Mouse (Mus musculus) forebrain, embryonic 15.5 days (tissue): Measurements from ENCODE around the gene Slc24a3. TPM values are rescaled to one million over a fixed set of nuclear protein-coding genes. Genes with fewer than 3 reads are reported as not detected.
A peak's percentile ranks its signal among the peaks of the same experiment; 100 is the strongest.

Experiments
- ATAC-seq: fragments of 200-750 bp; cut with Nextera tagmentation; replicated peaks from 2 replicates; pipeline ENCODE4 v1.8.0; 2017; ENCODE audit warnings: mild to moderate bottlenecking, moderate TSS enrichment, moderate library complexity
- H3K27ac ChIP-seq: fragments of 300-500 bp; sonication (generic); replicated peaks from 2 replicates; pipeline ENCODE4 v1.5.1; 2015; ENCODE audit warnings: mild to moderate bottlenecking, inconsistent platforms
- H3K27me3 ChIP-seq: fragments of 300-500 bp; sonication (generic); 2 replicates; pipeline ENCODE4 v1.6.1; 2015; ENCODE audit warnings: inconsistent platforms
- H3K36me3 ChIP-seq: fragments of 300-500 bp; sonication (generic); 2 replicates; pipeline ENCODE4 v1.6.1; 2015; ENCODE audit warnings: mild to moderate bottlenecking, inconsistent platforms
- H3K4me1 ChIP-seq: fragments of 300-500 bp; sonication (generic); 2 replicates; pipeline ENCODE4 v1.6.1; 2015; ENCODE audit warnings: inconsistent platforms
- H3K4me2 ChIP-seq: fragments of 300-500 bp; sonication (generic); replicated peaks from 2 replicates; pipeline ENCODE4 v1.6.1; 2015; ENCODE audit warnings: mild to moderate bottlenecking, inconsistent platforms
- H3K4me3 ChIP-seq: fragments of 300-500 bp; sonication (generic); 2 replicates; pipeline ENCODE4 v1.5.1; 2015; ENCODE audit warnings: mild to moderate bottlenecking, inconsistent platforms
- H3K9ac ChIP-seq: fragments of 300-500 bp; sonication (generic); replicated peaks from 2 replicates; pipeline ENCODE4 v1.6.1; 2015; ENCODE audit warnings: mild to moderate bottlenecking, inconsistent platforms
- H3K9me3 ChIP-seq: fragments of 300-500 bp; sonication (generic); 2 replicates; pipeline ENCODE4 v1.6.1; 2016; ENCODE audit warnings: inconsistent platforms
- WGBS: fragments of 180-500 bp; shearing (Covaris S2); methylation state at CpG from one replicate; pipeline ENCODE4 v1.1.7; 2015; ENCODE audit warnings: mixed read lengths; 5-methylcytosine and 5-hydroxymethylcytosine counted together
- polyA plus RNA-seq: library from polyadenylated mRNA; unstranded; fragments of >200 nt; fragmentation: Nextera tagmentation; extraction: Ambion mirVana; gene quantifications from 2 replicates; pipeline ENCODE4 v1.2.1, GENCODE M21; 2015

Slc24a3 gene
- 5.5 and 5.9 TPM in 2 replicates for polyA plus RNA-seq

GRCm38 (mm10) chr2:145167664-145168360 lies at the start of gene Slc24a3:
TSS of gene Slc24a3 (plus strand) at chr2:145167754.
- peak; percentile 90 for ATAC-seq
- no peaks in the 10 kb centered on the region for H3K27me3 ChIP-seq
- H3K4me2 ChIP-seq: peak within 1 kb of the TSS; percentile 78
- H3K9me3 ChIP-seq: no peaks in the 10 kb centered on the region
- no peaks in the 10 kb centered on the region for H3K36me3 ChIP-seq
- peak within 1 kb of the TSS; percentile 89 for H3K27ac ChIP-seq
- peak within 1 kb of the TSS; percentile 58 for H3K4me3 ChIP-seq
- WGBS: under 1% methylated on average over 54 of the region's 100 CpGs
- H3K4me1 ChIP-seq: peaks cover 12% of the 10 kb centered on the region
- H3K9ac ChIP-seq: peak within 1 kb of the TSS; percentile 70

- no peak for ATAC-seq
- WGBS: 87% methylated on average over 5 of the region's 5 CpGs
- no peaks in the 10 kb centered on the region for H3K4me1 ChIP-seq
- H3K4me2 ChIP-seq: no peak overlapping the region
- no peak overlapping the region for H3K9ac ChIP-seq
- no peak overlapping the region for H3K27ac ChIP-seq
- H3K4me3 ChIP-seq: no peak overlapping the region
- no peaks in the 10 kb centered on the region for H3K27me3 ChIP-seq
- H3K9me3 ChIP-seq: no peaks in the 10 kb centered on the region
- H3K36me3 ChIP-seq: no peaks in the 10 kb centered on the region
Measured at GRCm38 (mm10) chr2:145117762-145118161, 49.8 kb upstream of the Slc24a3 start.

- Histone ChIP-seq H3K36me3 (no peaks in the 10 kb centered on the region), H3K27ac (no peak overlapping the region), H3K27me3 (no peaks in the 10 kb centered on the region), H3K4me3 (no peak overlapping the region), H3K4me1 (no peaks in the 10 kb centered on the region), H3K9ac (no peak overlapping the region), H3K4me2 (no peak overlapping the region), H3K9me3 (no peaks in the 10 kb centered on the region)
- ATAC-seq: no peak
- WGBS: 94% methylated on average over 3 of the region's 3 CpGs
Measured at GRCm38 (mm10) chr2:145127747-145128146, 39.8 kb upstream of the Slc24a3 start.

GRCm38 (mm10) chr2:145136625-145137291 lies 30.8 kb upstream of the Slc24a3 start:
- Histone ChIP-seq H3K27me3 (no peaks in the 10 kb centered on the region), H3K4me3 (no peak overlapping the region), H3K36me3 (no peaks in the 10 kb centered on the region), H3K27ac (no peak overlapping the region), H3K9me3 (no peaks in the 10 kb centered on the region), H3K4me2 (no peak overlapping the region), H3K4me1 (no peaks in the 10 kb centered on the region), H3K9ac (no peak overlapping the region)
- ATAC-seq: no peak
- WGBS: 66% methylated on average over 4 of the region's 4 CpGs

- ATAC-seq: no peak
- Histone ChIP-seq H3K9me3 (no peaks in the 10 kb centered on the region), H3K27ac (no peak overlapping the region), H3K4me1 (no peaks in the 10 kb centered on the region), H3K27me3 (no peaks in the 10 kb centered on the region), H3K4me3 (no peak overlapping the region), H3K36me3 (no peaks in the 10 kb centered on the region), H3K4me2 (no peak overlapping the region), H3K9ac (no peak overlapping the region)
- WGBS: 85% methylated on average over 1 of the region's 1 CpGs
Measured at GRCm38 (mm10) chr2:145150407-145150806, 17.1 kb upstream of the Slc24a3 start.

GRCm38 (mm10) chr2:145150821-145151220 lies 16.7 kb upstream of the Slc24a3 start:
- Histone ChIP-seq H3K36me3 (no peaks in the 10 kb centered on the region), H3K9me3 (no peaks in the 10 kb centered on the region), H3K4me3 (no peak overlapping the region), H3K4me2 (no peak overlapping the region), H3K4me1 (no peaks in the 10 kb centered on the region), H3K27ac (no peak overlapping the region), H3K27me3 (no peaks in the 10 kb centered on the region), H3K9ac (no peak overlapping the region)
- 77% methylated on average over 3 of the region's 3 CpGs for WGBS
- no peak for ATAC-seq

GRCm38 (mm10) chr2:145152281-145152680 lies 15.3 kb upstream of the Slc24a3 start:
- Histone ChIP-seq H3K9me3 (no peaks in the 10 kb centered on the region), H3K9ac (no peak overlapping the region), H3K27me3 (no peaks in the 10 kb centered on the region), H3K4me2 (no peak overlapping the region), H3K4me1 (no peaks in the 10 kb centered on the region), H3K36me3 (no peaks in the 10 kb centered on the region), H3K27ac (no peak overlapping the region), H3K4me3 (no peak overlapping the region)
- 69% methylated on average over 1 of the region's 1 CpGs for WGBS
- ATAC-seq: no peak

- Histone ChIP-seq H3K27me3 (no peaks in the 10 kb centered on the region), H3K36me3 (no peaks in the 10 kb centered on the region), H3K4me2 (no peak overlapping the region), H3K4me3 (no peak overlapping the region), H3K9me3 (no peaks in the 10 kb centered on the region), H3K27ac (no peak overlapping the region), H3K9ac (no peak overlapping the region), H3K4me1 (no peaks in the 10 kb centered on the region)
- ATAC-seq: no peak
- WGBS: 81% methylated on average over 1 of the region's 1 CpGs
Measured at GRCm38 (mm10) chr2:145158972-145159371, 8.6 kb upstream of the Slc24a3 start.

- no peak overlapping the region for H3K4me2 ChIP-seq
- ATAC-seq: peak; percentile 83
- WGBS: 27% methylated on average over 12 of the region's 12 CpGs
- no peak overlapping the region for H3K27ac ChIP-seq
- H3K9me3 ChIP-seq: no peaks in the 10 kb centered on the region
- H3K4me1 ChIP-seq: no peaks in the 10 kb centered on the region
- no peak overlapping the region for H3K9ac ChIP-seq
- H3K4me3 ChIP-seq: no peak overlapping the region
- H3K27me3 ChIP-seq: no peaks in the 10 kb centered on the region
- H3K36me3 ChIP-seq: no peaks in the 10 kb centered on the region
Measured at GRCm38 (mm10) chr2:145161046-145161700, 6.4 kb upstream of the Slc24a3 start.

- no peak overlapping the region for H3K4me2 ChIP-seq
- 86% methylated on average over 5 of the region's 5 CpGs for WGBS
- H3K36me3 ChIP-seq: no peaks in the 10 kb centered on the region
- H3K4me1 ChIP-seq: peaks cover 12% of the 10 kb centered on the region
- ATAC-seq: no peak
- no peak overlapping the region for H3K4me3 ChIP-seq
- no peak overlapping the region for H3K9ac ChIP-seq
- no peaks in the 10 kb centered on the region for H3K9me3 ChIP-seq
- H3K27me3 ChIP-seq: no peaks in the 10 kb centered on the region
- H3K27ac ChIP-seq: no peak overlapping the region
Measured at GRCm38 (mm10) chr2:145164086-145164485, 3.5 kb upstream of the Slc24a3 start.

- H3K9me3 ChIP-seq: no peaks in the 10 kb centered on the region
- ATAC-seq: no peak
- 79% methylated on average over 4 of the region's 4 CpGs for WGBS
- no peak overlapping the region for H3K4me3 ChIP-seq
- no peak overlapping the region for H3K27ac ChIP-seq
- H3K9ac ChIP-seq: no peak overlapping the region
- no peaks in the 10 kb centered on the region for H3K27me3 ChIP-seq
- H3K4me2 ChIP-seq: no peak overlapping the region
- H3K36me3 ChIP-seq: no peaks in the 10 kb centered on the region
- H3K4me1 ChIP-seq: peaks cover 12% of the 10 kb centered on the region
Measured at GRCm38 (mm10) chr2:145164562-145164961, 3.0 kb upstream of the Slc24a3 start.

GRCm38 (mm10) chr2:145165076-145165475 lies 2.5 kb upstream of the Slc24a3 start:
- H3K4me1 ChIP-seq: peaks cover 12% of the 10 kb centered on the region
- H3K27me3 ChIP-seq: no peaks in the 10 kb centered on the region
- H3K9ac ChIP-seq: no peak overlapping the region
- H3K4me2 ChIP-seq: no peak overlapping the region
- H3K36me3 ChIP-seq: no peaks in the 10 kb centered on the region
- H3K4me3 ChIP-seq: no peak overlapping the region
- no peak for ATAC-seq
- no peaks in the 10 kb centered on the region for H3K9me3 ChIP-seq
- no peak overlapping the region for H3K27ac ChIP-seq
- WGBS: 86% methylated on average over 3 of the region's 3 CpGs
